In the genomic region with DNA sequence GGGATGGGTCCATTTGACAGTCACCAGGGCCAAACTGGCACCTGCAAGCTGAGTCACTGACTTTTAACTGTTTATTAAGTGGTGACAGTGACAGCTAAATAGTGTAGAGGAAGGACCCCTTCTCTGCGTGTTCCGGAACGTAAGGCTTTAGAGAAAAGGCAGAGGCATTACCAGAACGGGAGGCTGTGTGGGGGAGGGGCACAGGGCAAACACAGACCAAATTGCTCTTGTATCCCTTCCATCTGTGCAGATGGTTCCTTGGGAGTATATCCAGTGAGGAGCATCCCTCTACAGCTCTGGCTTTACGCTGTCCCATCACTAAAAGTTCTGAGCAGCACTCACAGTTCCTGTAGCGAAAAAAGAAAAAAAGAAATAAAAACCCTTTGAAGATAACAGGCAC, we compare ENCODE assay signal across 17 mouse cellular contexts.
DNase-seq lines count a peak whose midpoint lies in the region; ATAC-seq and TF ChIP-seq lines count a peak whose summit lies in the region.
"Had no signal": no experiment of that assay in that cellular context is flagged by ENCODE, and none has a peak within 500 bp of the region (broad histone marks: within the 10 kb centered on the region; RNA-seq: fewer than 3 reads in every experiment).

No protein-coding gene starts in this region.

- no peak for ATAC-seq in cerebellum, adult (ENCODE audit: insufficient number of reproducible peaks, low FRiP score, low TSS enrichment)
- ATAC-seq: forebrain, embryonic 14.5 days; forebrain, embryonic 16.5 days had no signal

- no peak for TF ChIP-seq POLR2A in brain, embryonic 14.5 days (IDR thresholded peaks at IDR 0.05; ENCODE audit: borderline replicate concordance, extremely low read depth, insufficient read depth, insufficient read length, poor library complexity, severe bottlenecking)

- peak; percentile 72 to 76 for DNase-seq in cerebellum, postnatal 14 days
- peak; percentile 28 to 32 for DNase-seq in layer of hippocampus, postnatal 10 days (ENCODE audit: low spot score in 2 of 2)
- no peak for DNase-seq in layer of hippocampus, postnatal 36 days
- DNase-seq in right cerebral cortex, postnatal 4 days: peak; percentile 4
- no peak for DNase-seq in right cerebral cortex, adult 18-20 months
- DNase-seq in brain, embryonic 14.5 days (ENCODE audit: low read depth): peak; percentile 4
- no peak for DNase-seq in testis, postnatal 10 days (ENCODE audit: low spot score)
- DNase-seq: adrenal gland, adult 2 months; adrenal gland, postnatal 10 days; adrenal gland, postnatal 25 days; cerebellum, adult 11-12 months; cerebellum, adult 2 months; cerebellum, adult 9-10 months; embryo, embryonic 11 days had no signal

- TF ChIP-seq CTCF in brain, embryonic 14.5 days (IDR thresholded peaks at IDR 0.05; ENCODE audit: borderline replicate concordance, extremely low read depth, insufficient read depth, insufficient read length): no peak

Comparison
In these comparisons a context has a peak if more than half of its experiments do, and no peak if none do; other contexts are left out.
1. DNase-seq: peak in cerebellum, postnatal 14 days (2 of 2), layer of hippocampus, postnatal 10 days (2 of 2), right cerebral cortex, postnatal 4 days (single experiment) and brain, embryonic 14.5 days (single experiment); none in layer of hippocampus, postnatal 36 days (0 of 2), right cerebral cortex, adult 18-20 months (single experiment) and testis, postnatal 10 days (single experiment).